Mouse (Mus musculus) forebrain, embryonic 16.5 days (tissue): ENCODE data around the gene Camk2n2. TPM values are rescaled to one million over a fixed set of nuclear protein-coding genes. Genes with fewer than 3 reads are reported as not detected.
A peak's percentile ranks its signal among the peaks of the same experiment; 100 is the strongest.

Experiments
- ATAC-seq: fragments of 200-750 bp; cut with Nextera tagmentation; 2 replicates; pipeline ENCODE4 v1.8.0; 2017; ENCODE audit warnings: mild to moderate bottlenecking, moderate library complexity
- H3K27ac ChIP-seq: fragments of 300-500 bp; sonication (generic); 2 replicates; pipeline ENCODE4 v1.5.1; 2014; ENCODE audit warnings: low read length, control low read depth
- H3K27me3 ChIP-seq: fragments of 300-500 bp; sonication (generic); replicated peaks from 2 replicates; pipeline ENCODE4 v1.6.1; 2014; ENCODE audit warnings: low read length; ENCODE audit not compliant: control insufficient read depth, insufficient read depth
- H3K36me3 ChIP-seq: fragments of 300-500 bp; sonication (generic); 2 replicates; pipeline ENCODE4 v1.6.1; 2014; ENCODE audit not compliant: control insufficient read depth, insufficient read depth
- H3K4me1 ChIP-seq: fragments of 300-500 bp; sonication (generic); replicated peaks from 2 replicates; pipeline ENCODE4 v1.6.1; 2014; ENCODE audit warnings: low read length; ENCODE audit not compliant: control insufficient read depth, insufficient read depth
- H3K4me2 ChIP-seq: fragments of 300-500 bp; sonication (generic); 2 replicates; pipeline ENCODE4 v1.6.1; 2014; ENCODE audit warnings: mild to moderate bottlenecking, low read length, control low read depth
- H3K4me3 ChIP-seq: fragments of 300-500 bp; sonication (generic); replicated peaks from 2 replicates; pipeline ENCODE4 v1.5.1; 2014; ENCODE audit warnings: mild to moderate bottlenecking, low read length, control low read depth
- H3K9ac ChIP-seq: fragments of 300-500 bp; sonication (generic); replicated peaks from 2 replicates; pipeline ENCODE4 v1.6.1; 2014; ENCODE audit warnings: low read depth, low read length, control low read depth
- H3K9me3 ChIP-seq: fragments of 300-500 bp; sonication (generic); 2 replicates; pipeline ENCODE4 v1.6.1; 2016; ENCODE audit warnings: low read length; ENCODE audit not compliant: control insufficient read depth
- WGBS: fragments of 180-500 bp; shearing (Covaris S2); extraction: QIAGEN DNeasy Blood & Tissue Kit; methylation state at CpG from one replicate; pipeline ENCODE4 v1.1.7; 2014; 5-methylcytosine and 5-hydroxymethylcytosine counted together
- polyA plus RNA-seq: library from polyadenylated mRNA; unstranded; fragments of >200 nt; fragmentation: Nextera tagmentation; extraction: Ambion mirVana; gene quantifications from 2 replicates; pipeline ENCODE4 v1.2.1, GENCODE M21; 2015

The Camk2n2 gene
- polyA plus RNA-seq, 1 experiment from 2014 or later, result 22.5 TPM

GRCm38 (mm10) chr16:20638367-20638766, 17.3 kb upstream of the Camk2n2 start:
- H3K27me3 ChIP-seq, result no peaks in the 10 kb centered on the region
- no peaks in the 10 kb centered on the region for H3K36me3 ChIP-seq
- peak; percentile 88 for ATAC-seq
- peak overlapping the region; percentile 26 for H3K9ac ChIP-seq
- peak overlapping the region; percentile 20 for H3K27ac ChIP-seq
- peak overlapping the region; percentile 3; the same call in 1 of the 2 replicates for H3K4me3 ChIP-seq
- H3K4me2 ChIP-seq, result peak overlapping the region; percentile 31
- H3K4me1 ChIP-seq, result peaks cover 17% of the 10 kb centered on the region
- no peaks in the 10 kb centered on the region for H3K9me3 ChIP-seq
- WGBS, result 37% methylated on average over 8 of the region's 8 CpGs

GRCm38 (mm10) chr16:20637410-20637809, 16.3 kb upstream of the Camk2n2 start:
- 87% methylated on average over 8 of the region's 8 CpGs for WGBS

GRCm38 (mm10) chr16:20629731-20630634, 8.9 kb upstream of the Camk2n2 start, which contains the start of gene Ece2:
Gene Ece2, plus strand, starts transcription at chr16:20629828.
- peak; percentile 45 for ATAC-seq
- no peaks in the 10 kb centered on the region for H3K27me3 ChIP-seq
- peaks cover 23% of the 10 kb centered on the region for H3K4me1 ChIP-seq
- H3K36me3 ChIP-seq, result no peaks in the 10 kb centered on the region
- H3K9me3 ChIP-seq, result no peaks in the 10 kb centered on the region
- H3K4me2 ChIP-seq, result peak within 1 kb of the TSS; percentile 90
- H3K9ac ChIP-seq, result peak within 1 kb of the TSS; percentile 72
- peak within 1 kb of the TSS; percentile 65 for H3K27ac ChIP-seq
- 6% methylated on average over 48 of the region's 54 CpGs for WGBS
- peak within 1 kb of the TSS; percentile 65 for H3K4me3 ChIP-seq

More at GRCm38 (mm10) chr16:20637410-20637809, 16.3 kb upstream of the Camk2n2 start:
- Histone ChIP-seq H3K4me3 (no peak overlapping the region), H3K36me3 (no peaks in the 10 kb centered on the region), H3K9ac (no peak overlapping the region), H3K27ac (no peak overlapping the region), H3K9me3 (no peaks in the 10 kb centered on the region), H3K4me2 (no peak overlapping the region), H3K4me1 (peaks cover 17% of the 10 kb centered on the region), H3K27me3 (no peaks in the 10 kb centered on the region)
- no peak for ATAC-seq

- peaks cover 23% of the 10 kb centered on the region for H3K4me1 ChIP-seq
- 33% methylated on average over 11 of the region's 11 CpGs for WGBS
- H3K9ac ChIP-seq, result no peak overlapping the region
- no peaks in the 10 kb centered on the region for H3K9me3 ChIP-seq
- peak overlapping the region; percentile 90 for H3K4me2 ChIP-seq
- no peak overlapping the region for H3K4me3 ChIP-seq
- H3K27me3 ChIP-seq, result no peaks in the 10 kb centered on the region
- peak overlapping the region; percentile 65 for H3K27ac ChIP-seq
- H3K36me3 ChIP-seq, result no peaks in the 10 kb centered on the region
- ATAC-seq, result peak; percentile 86
Measured at GRCm38 (mm10) chr16:20628871-20629391, 7.8 kb upstream of the Camk2n2 start.

GRCm38 (mm10) chr16:20623211-20623610, 2.1 kb upstream of the Camk2n2 start:
- H3K4me2 ChIP-seq, result no peak overlapping the region

GRCm38 (mm10) chr16:20621991-20622685, 1.1 kb upstream of the Camk2n2 start:
- peak overlapping the region; percentile 72 for H3K9ac ChIP-seq
- under 1% methylated on average over 36 of the region's 37 CpGs for WGBS
- peaks cover 16% of the 10 kb centered on the region for H3K4me1 ChIP-seq
- peak overlapping the region; percentile 92 for H3K4me2 ChIP-seq
- no peaks in the 10 kb centered on the region for H3K36me3 ChIP-seq
- ATAC-seq, result peak; percentile 52
- no peaks in the 10 kb centered on the region for H3K27me3 ChIP-seq
- H3K9me3 ChIP-seq, result no peaks in the 10 kb centered on the region
- H3K27ac ChIP-seq, result peak overlapping the region; percentile 92
- peak overlapping the region; percentile 78 for H3K4me3 ChIP-seq

More at GRCm38 (mm10) chr16:20623211-20623610, 2.1 kb upstream of the Camk2n2 start:
- no peak for ATAC-seq
- no peaks in the 10 kb centered on the region for H3K36me3 ChIP-seq
- no peak overlapping the region; the same call in 1 of the 2 replicates for H3K27ac ChIP-seq
- H3K27me3 ChIP-seq, result no peaks in the 10 kb centered on the region
- H3K9me3 ChIP-seq, result no peaks in the 10 kb centered on the region
- H3K9ac ChIP-seq, result no peak overlapping the region
- no peak overlapping the region for H3K4me3 ChIP-seq
- WGBS, result 7% methylated on average over 2 of the region's 2 CpGs
- peaks cover 16% of the 10 kb centered on the region for H3K4me1 ChIP-seq

- H3K4me2 ChIP-seq, result peak overlapping the region; percentile 92
- peak overlapping the region; percentile 72 for H3K9ac ChIP-seq
- peak; percentile 18 for ATAC-seq
- no peaks in the 10 kb centered on the region for H3K9me3 ChIP-seq
- H3K36me3 ChIP-seq, result no peaks in the 10 kb centered on the region
- H3K27me3 ChIP-seq, result no peaks in the 10 kb centered on the region
- H3K4me3 ChIP-seq, result peak overlapping the region; percentile 78
- H3K27ac ChIP-seq, result peak overlapping the region; percentile 92
- H3K4me1 ChIP-seq, result peaks cover 16% of the 10 kb centered on the region
- WGBS, result 0% methylated on average over 32 of the region's 32 CpGs
Measured at GRCm38 (mm10) chr16:20620751-20621190, 316 bp downstream of the Camk2n2 start.

GRCm38 (mm10) chr16:20620399-20620735, 720 bp downstream of the Camk2n2 start:
- H3K9ac ChIP-seq, result peak overlapping the region; percentile 72
- ATAC-seq, result peak; percentile 1; the same call in 1 of the 2 replicates
- peak overlapping the region; percentile 78 for H3K4me3 ChIP-seq
- H3K4me1 ChIP-seq, result peaks cover 16% of the 10 kb centered on the region
- no peaks in the 10 kb centered on the region for H3K9me3 ChIP-seq
- H3K27me3 ChIP-seq, result no peaks in the 10 kb centered on the region
- H3K4me2 ChIP-seq, result peak overlapping the region; percentile 92
- H3K36me3 ChIP-seq, result no peaks in the 10 kb centered on the region
- WGBS, result under 1% methylated on average over 9 of the region's 9 CpGs
- peak overlapping the region; percentile 92 for H3K27ac ChIP-seq
